Mouse (Mus musculus) heart, embryonic 14.5 days (tissue): ENCODE measurements at regions not wholly inside any gene's neighbourhood (a gene's known extent, or its start where the extent isn't known, plus 50 kb on each side); places are given as distances from the start of the nearest gene placed in this dataset.

Experiments used
- ATAC-seq: fragments of 200-750 bp; cut with Nextera tagmentation; 2 replicates; pipeline ENCODE4 v1.8.0; 2017; ENCODE audit warnings: low read depth, moderate TSS enrichment; ENCODE audit not compliant: insufficient number of reproducible peaks, insufficient read depth, low FRiP score
- H3K27ac ChIP-seq, 2 experiments: fragments of 200-500 bp in 1 of 2; fragments of 300-500 bp in 1 of 2; sonication (generic) in 1 of 2; replicated peaks in 1 of 2; 2 replicates each; pipeline ENCODE4 v1.5.1; 2012 to 2014; ENCODE audit warnings: low read depth in 2 of 2, low read length in 2 of 2, control low read depth in 1 of 2, mild to moderate bottlenecking in 1 of 2, mixed read lengths in 1 of 2; ENCODE audit not compliant: control insufficient read depth in 1 of 2, insufficient read depth in 1 of 2
- H3K27me3 ChIP-seq: fragments of 300-500 bp; sonication (generic); 2 replicates; pipeline ENCODE4 v1.6.1; 2014; ENCODE audit warnings: mild to moderate bottlenecking, low read length, control low read depth; ENCODE audit not compliant: control insufficient read depth, insufficient read depth
- H3K36me3 ChIP-seq: fragments of 300-500 bp; sonication (generic); 2 replicates; pipeline ENCODE4 v1.6.1; 2014; ENCODE audit warnings: mild to moderate bottlenecking, control low read depth, low read length, mixed read lengths; ENCODE audit not compliant: control insufficient read depth, insufficient read depth
- H3K4me1 ChIP-seq, 2 experiments: fragments of 200-500 bp in 1 of 2; fragments of 300-500 bp in 1 of 2; sonication (generic) in 1 of 2; 2 replicates each; pipeline ENCODE4 v1.6.1; 2012 to 2014; ENCODE audit warnings: low read length in 2 of 2, control low read depth in 1 of 2, mixed read lengths in 1 of 2; ENCODE audit not compliant: control insufficient read depth in 2 of 2, insufficient read depth in 2 of 2
- H3K4me2 ChIP-seq: fragments of 300-500 bp; sonication (generic); 2 replicates; pipeline ENCODE4 v1.6.1; 2014; ENCODE audit warnings: mild to moderate bottlenecking, low read length
- H3K4me3 ChIP-seq, 2 experiments: fragments of 200-500 bp in 1 of 2; fragments of 300-500 bp in 1 of 2; sonication (generic) in 1 of 2; 2 replicates each; pipeline ENCODE4 v1.5.1; 2012 to 2014; ENCODE audit warnings: low read length in 2 of 2, mild to moderate bottlenecking in 2 of 2, control low read depth in 1 of 2, low read depth in 1 of 2, moderate library complexity in 1 of 2; ENCODE audit not compliant: control insufficient read depth in 1 of 2, insufficient read depth in 1 of 2
- H3K9ac ChIP-seq: fragments of 300-500 bp; sonication (generic); 2 replicates; pipeline ENCODE4 v1.6.1; 2014; ENCODE audit warnings: mild to moderate bottlenecking, low read length
- H3K9me3 ChIP-seq: fragments of 300-500 bp; sonication (generic); 2 replicates; pipeline ENCODE4 v1.6.1; 2016; ENCODE audit warnings: low read length, control low read depth; ENCODE audit not compliant: control insufficient read depth
- WGBS: fragments of 180-500 bp; shearing (Covaris S2); extraction: QIAGEN DNeasy Blood & Tissue Kit; methylation state at CpG from one replicate; pipeline ENCODE4 v1.1.7; 2014; 5-methylcytosine and 5-hydroxymethylcytosine counted together

DNA sequence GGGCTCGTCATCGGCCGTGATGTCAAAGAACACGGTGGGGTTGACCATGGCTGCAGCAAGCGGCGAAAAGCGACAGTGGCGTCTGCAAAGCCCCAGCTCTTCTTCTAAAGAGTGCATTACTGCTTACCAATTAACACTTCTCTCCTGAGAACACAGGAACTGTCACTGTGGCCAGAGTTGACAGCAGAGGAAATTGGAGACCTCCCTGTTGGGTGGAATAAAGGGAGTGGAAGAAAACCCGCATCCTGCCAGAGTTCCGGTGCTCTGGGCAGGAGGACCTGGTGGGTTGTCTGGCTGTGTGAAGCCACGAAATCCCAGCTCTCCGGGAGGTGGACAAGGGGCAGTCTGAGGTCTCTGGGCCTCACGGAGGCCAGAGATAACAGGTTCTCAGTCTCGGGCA, 63.4 kb downstream of the Rbm43 start:
- no peak for ATAC-seq
- no peak overlapping the region for H3K4me3 ChIP-seq
- 69% methylated on average over 14 of the region's 14 CpGs for WGBS
- H3K9me3 ChIP-seq = no peaks in the 10 kb centered on the region
- no peak overlapping the region for H3K27ac ChIP-seq
- H3K4me1 ChIP-seq = no peaks in the 10 kb centered on the region
- no peak overlapping the region for H3K4me2 ChIP-seq
- H3K9ac ChIP-seq = no peak overlapping the region
- H3K36me3 ChIP-seq = no peaks in the 10 kb centered on the region
- H3K27me3 ChIP-seq = no peaks in the 10 kb centered on the region
